Mouse (Mus musculus): ENCODE data around the gene Rab17.

Rab17 gene

DNA sequence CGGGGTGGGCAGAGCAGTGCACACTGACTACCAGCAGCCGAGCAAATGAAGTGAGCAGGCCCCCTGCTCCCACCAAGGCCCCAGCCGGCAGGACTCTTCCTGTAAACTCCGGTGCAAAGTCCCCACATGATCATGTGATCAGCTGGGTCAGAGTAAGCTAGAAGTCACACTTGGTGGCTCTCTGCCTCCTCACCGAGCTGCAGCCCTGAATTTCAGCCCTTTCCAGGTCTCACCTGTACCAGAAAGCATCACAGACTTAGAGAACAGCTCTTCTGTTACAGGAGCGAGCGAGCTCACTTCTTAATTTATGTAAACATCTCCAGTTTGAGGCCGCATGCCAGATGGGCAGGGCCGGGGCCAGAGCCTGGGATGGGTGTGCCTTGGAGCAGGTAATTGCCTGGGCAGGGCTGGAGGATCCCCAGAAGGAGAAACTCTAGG lies at the start of gene Rab17:
Gene Rab17 (minus strand): TSS at position 315 of the 438 bp plus-strand sequence.
- no peak for DNase-seq (ENCODE audit: low spot score)

DNA sequence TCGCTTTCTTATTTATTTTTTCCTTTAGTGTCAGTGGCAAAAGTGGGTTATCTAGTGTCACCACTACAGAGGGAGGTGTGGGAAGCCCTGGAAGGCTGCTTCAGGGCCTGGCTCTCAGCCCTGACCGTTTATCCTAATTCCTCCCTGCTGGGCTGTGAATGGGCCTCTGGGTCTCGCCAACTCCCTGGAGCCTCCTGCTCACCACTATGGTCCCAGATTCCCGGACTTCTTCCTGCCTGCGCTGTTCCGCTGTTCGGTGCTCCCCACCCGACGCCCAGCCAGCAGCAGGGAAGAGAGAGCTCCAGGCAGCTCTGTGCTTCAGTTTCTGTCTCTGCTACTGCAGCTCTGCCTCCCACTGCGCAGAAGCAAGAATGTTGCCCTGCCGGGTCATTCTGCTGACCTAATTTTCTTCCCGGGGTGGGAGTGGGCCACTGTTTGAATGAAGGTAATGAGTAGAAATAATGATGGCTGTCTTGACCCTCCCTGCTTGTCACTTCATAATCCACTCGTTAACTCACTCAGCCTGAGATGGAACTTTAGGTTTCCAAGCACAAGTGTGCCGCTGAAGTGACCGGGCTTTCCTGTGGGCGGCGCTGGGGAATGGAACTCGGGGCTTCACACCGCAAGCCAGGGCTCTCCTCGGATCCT lies 47.8 kb upstream of the Rab17 start:
- no peak for DNase-seq (ENCODE audit: low spot score)

DNA sequence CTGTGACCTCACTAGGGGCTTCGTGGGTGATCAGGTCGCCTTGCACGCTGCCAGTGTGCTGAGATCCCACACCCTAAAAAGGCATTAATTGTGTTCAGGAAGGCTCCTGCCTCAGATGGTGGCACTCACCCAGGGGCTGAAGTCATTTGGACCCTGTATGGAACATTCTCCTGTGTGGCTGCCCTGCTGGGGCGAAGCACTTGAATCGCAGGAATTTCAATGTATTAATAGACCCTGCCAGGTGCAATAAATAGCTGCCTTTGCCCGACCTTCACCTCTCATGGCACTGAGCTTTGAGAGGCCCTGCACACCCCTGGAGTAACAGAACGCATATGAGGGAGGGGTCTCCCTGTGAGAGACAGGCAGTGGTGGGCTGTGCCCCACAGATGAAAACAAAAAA lies 46.1 kb upstream of the Rab17 start:
- no peak for DNase-seq (ENCODE audit: low spot score)

DNA sequence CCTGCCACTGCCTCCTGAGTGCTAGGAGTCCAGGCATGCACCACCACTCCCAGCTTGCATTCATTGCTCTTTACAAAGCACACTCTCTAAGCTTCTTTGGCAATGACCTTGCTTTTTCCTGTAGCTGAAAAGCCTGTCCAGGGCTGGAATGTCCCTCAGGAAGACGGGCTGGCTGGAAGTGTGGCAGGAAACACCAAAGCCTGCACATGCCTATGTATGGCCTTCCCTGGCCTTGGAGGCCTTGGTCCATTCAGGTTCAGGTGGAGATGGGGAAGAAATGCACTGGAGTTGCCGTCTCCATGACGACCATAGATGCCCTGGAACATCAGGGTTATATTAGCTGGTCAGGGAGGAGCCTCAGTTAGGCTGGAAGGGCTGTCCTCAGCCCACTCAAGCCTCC lies 44.3 kb upstream of the Rab17 start:
- DNase-seq (ENCODE audit: low spot score), result no peak

DNA sequence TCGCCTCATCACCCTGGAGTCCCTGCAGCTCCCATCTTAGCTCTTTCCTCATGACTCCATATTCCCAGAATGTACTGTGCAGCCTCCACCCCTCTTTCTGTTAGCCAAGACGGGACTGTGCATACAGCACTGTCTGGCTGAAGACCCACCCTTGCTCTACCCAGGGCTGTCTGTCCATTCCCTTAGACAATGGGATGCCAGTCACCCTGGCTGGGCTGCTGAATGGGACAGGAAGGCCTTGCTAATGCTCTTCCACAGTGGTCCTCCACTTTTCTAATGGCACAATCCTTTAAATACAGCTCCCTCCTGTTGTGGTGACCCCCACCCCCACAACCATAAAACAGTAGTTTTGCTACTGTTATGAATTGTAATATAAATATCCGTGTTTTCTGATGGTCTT lies 41.9 kb upstream of the Rab17 start:
- DNase-seq (ENCODE audit: low spot score), result no peak

DNA sequence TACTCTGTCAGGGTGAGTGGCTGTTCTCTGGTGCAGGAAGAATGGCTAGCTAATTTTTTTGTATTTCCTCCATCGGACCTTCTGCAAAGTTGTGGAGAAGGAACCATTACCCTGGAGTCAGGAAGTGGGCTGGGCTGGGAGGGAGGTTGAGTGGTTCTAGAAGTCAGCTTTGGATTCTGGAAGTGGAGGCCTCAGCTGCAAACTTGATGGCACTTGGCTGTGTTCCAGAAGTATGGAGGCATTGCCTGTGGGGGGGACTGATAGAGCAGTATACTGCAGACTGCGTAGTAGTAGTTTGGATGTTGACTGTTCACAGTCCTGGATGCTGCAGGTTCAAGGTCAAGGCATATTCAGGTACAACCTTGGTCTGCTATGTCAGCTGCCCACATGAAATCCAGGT lies 41.3 kb upstream of the Rab17 start:
- DNase-seq (ENCODE audit: low spot score), result no peak

DNA sequence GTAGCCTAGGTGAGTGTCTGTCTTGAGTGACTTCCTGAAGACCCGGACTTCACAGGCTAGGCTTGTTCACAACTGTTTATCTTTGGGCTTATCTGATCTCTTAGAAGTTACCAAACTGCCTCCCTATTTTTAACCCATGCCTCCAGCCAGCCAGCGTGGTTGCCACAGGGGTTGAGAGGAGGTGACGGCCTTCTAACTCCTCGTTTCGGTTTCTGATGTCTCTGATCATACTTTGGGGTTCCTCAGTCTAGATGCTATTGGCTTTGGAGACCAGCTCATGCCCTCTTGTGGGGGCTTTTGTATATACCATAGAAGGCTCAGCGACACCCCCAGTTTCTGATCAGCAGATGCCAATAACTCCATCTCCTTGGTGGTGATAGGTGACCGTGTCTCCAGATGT lies 40.8 kb upstream of the Rab17 start:
- DNase-seq (ENCODE audit: low spot score), result no peak

DNA sequence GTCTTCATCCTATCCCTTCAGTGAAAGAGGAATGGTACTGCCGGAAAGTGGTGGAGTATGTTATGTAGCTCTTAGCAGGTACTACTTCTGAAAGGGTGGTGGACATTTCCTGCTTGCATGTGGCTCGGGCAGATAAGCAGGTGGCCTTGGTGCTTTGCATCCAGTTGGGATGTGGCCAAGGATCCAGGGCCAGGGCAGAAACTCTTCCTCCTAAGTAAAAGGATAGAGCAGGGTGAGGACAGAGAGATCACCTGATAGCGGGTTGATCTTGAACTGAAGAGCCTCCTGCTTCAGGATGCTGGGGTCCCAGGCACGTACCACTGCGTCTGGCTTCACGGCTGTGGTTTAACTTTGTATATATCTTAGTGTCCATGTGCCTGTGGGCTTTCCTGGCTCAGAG lies 39.8 kb upstream of the Rab17 start:
- DNase-seq (ENCODE audit: low spot score), result no peak

DNA sequence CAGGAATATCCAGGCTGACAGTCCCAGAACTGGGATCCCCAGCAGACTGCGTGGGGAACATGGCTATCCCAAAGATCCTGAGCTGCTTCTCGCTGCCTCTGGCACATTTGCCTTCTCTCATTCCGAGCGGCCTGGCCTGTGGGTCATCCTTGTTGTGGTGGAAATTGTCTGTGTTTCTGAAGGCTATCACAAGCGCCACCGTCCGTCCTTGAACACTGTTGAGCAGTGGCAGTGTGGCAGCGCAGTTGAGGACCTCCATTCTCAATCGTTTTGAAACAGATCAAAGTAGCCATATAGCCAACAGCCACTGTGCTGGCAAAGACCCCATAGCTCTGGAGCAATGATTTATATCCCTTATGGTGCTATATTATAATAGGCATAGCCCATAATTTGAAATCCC lies 39.3 kb upstream of the Rab17 start:
- DNase-seq (ENCODE audit: low spot score), result no peak

DNA sequence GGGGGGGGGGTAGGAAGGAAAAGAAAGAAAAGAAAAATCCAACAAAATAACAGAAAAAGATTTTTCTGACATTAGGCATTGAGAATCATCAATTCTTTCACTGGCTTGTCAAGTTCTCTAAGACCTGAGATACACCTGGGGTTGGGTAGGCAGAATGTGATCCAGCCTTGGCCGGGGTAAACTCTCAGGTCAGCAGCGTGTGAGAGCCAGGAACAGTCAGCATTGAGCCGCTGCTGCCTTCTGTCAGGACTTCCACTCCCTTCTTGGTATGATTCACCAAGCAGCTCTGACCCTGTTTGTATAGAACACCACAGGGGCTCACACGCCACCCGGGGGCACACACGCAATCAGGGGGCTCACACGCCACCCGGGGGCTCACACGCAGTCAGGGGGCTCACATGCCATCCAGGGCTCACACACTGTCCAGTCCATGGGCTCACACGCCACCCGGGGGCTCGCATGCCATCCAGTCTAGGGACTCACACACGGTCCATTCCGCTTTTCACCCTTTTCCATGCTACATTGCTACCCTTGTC lies 38.8 kb upstream of the Rab17 start:
- DNase-seq (ENCODE audit: low spot score), result no peak

DNA sequence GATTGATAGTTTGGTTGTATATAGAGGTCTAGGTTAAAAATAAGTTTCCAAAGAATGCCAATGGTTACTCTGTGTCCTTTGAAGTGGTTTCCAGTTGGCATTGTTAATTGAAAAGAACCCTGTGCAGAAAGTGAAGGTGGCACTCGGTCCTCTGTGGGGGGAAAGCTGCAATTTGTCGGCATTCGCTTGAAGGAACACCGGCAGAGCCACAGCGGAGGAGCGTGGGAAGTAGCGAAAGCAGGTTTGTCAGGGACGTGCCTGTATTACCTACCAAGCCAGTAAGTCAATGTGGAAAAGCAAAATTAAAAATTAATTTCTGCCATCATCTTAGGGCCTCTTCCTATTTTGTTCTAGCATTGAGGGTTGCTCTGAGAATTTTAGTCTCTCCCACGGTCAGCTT lies 37.2 kb upstream of the Rab17 start:
- DNase-seq (ENCODE audit: low spot score), result no peak

DNA sequence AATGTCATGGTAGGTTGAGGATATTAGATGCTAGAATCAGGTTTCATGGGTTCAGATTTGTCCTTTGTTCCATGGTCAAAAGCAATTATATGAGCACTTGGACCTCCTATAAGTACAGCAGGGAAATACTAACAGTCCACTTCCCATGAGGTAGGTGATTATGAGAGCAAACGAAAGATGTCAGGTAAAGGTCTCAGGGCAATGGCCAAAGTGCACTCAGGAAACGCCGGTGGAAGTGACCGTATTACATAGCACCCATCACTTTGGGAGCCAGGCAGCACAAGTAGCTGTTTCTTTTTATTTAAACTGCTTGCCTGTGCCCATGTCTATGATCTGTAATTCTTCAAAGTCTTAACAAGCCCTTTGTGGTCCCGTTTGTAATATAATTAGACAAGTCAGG lies 36.6 kb upstream of the Rab17 start:
- no peak for DNase-seq (ENCODE audit: low spot score)

DNA sequence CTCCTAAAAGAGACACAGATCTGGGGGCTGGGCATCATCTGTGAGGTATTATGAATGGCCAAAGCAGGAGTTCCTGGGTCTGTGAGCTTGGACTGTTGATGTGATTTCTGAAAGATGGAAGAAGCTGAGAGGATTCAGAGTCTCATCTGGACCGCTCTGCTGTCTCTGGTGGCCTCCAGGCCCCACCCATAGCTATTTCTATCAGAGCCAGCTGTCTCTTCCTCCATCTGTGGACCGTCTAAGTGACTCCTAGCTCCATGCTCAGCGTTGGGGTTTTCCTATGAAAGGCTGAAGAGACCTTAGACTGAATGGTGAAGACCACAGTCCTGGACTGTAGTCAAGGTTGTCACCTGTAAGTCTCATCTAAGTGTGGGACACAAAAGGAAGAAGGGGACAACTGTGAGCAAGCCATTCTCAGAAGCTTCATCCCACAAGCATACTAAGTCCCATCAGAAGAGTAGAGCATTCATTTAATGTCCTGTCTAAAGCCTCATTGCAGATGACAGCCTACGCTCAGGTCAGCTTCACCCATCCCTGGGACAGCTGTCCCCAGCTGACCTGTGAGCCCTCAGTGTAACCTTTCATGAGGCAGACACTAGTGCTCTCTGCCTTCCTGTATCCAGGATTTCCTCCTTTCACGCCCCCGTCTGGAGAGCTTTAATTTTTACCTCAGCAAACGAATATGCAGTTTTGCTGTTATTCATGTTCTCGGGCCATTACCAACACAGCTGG lies 34.2 kb upstream of the Rab17 start:
- DNase-seq (ENCODE audit: low spot score), result no peak

DNA sequence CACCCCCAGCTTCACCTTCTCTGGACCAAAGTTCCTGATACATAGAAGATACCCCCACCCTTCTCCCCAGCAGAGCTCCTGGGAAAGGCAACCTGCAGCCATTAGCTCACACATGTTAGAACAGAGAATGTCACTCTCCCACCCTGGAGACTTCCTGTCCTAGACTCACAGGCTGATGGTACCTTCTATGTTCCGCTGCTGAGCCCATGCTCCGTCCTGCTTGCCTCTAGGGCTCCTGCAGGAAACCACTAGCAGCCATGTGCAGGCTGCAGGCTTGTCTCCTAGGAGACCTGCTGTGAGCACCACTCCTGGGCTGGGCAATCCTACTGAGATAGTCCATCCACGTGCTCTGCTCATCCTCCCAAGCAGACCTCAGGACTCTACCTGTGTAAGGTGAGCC lies 33.2 kb upstream of the Rab17 start:
- no peak for DNase-seq (ENCODE audit: low spot score)

DNA sequence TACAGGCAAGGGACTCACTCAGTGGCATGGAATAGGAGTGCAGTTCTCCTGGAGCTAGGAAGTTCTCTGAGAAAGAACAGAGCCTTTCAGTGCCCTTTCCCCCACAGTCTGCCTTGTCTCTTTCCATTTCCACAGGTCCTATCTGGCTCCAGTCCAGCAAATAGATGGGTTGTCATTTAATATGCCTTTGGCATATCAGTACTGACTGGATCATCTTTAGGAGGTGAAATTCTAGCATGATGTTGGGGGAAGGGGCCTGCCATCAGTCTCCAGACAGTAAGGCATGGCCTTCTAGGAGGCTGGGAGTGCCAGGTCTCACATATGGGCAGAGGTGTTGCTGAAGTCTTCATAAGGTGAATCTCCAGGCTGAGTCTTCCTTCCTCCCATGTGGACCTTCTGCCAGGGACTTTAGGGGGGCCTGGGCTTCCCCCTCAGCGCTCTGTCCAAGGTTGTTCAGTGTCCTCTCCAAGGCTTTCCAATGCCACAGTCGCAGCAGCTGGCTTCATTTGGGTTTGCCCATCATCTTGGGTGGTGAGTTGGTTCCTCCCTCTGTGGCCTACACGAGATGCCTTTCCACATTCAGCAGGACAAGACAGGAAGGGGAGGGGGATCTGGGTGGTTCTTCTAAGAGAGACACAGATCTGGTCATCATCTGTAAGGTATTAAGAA lies 32.5 kb upstream of the Rab17 start:
- DNase-seq (ENCODE audit: low spot score), result no peak

DNA sequence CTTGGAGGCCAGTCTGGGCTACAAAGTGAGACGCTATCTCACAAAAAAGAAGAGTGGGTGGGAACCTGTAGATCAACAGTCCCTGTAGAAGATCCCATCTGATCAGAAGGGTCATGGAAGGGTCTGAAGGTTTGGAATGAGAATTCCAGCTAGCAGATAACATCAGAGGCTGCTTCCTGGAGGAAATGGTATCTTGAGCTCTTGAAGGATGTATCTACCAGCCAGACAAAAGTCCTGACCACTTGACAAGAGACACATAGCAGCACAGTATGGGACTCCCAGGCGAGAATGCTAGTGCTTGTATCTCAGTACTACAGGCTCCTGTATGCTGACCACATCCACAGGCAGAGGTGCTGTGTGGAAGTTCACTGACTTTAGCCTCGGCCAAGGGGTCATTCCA lies 31.6 kb upstream of the Rab17 start:
- DNase-seq (ENCODE audit: low spot score), result no peak

DNA sequence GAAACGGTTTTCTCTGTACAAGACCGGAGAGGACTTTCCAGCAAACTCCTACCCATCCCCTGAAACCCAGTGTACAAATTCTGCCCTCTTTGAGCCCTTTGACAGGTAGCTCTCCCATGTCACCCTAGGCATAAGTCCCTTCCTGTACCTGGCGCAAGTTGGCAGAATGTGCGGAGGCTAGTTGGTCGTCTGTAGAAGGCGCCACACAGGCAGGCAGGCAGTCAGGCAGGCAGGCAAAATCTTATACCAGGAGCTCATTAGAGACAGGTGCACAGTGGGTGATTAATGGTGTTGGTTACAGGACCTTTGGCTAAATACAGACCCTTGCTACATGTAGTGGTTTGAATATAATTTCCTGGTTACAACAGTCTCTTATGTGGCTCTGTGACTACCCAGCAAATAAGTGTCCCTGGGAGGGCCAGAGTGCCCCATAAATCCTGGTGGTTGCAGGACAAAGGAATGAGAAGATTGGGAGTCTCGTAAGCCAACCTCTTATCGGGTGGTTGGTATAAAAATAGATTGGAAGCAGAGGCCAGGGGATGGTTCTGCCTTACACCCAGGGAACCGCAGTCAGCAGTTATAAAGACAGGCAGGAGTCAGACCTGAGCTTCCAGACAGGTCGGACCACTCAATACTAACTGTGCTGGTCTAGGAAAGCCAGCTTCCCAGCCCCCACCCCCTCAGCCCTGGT lies 30.6 kb upstream of the Rab17 start:
- DNase-seq (ENCODE audit: low spot score), result no peak

DNA sequence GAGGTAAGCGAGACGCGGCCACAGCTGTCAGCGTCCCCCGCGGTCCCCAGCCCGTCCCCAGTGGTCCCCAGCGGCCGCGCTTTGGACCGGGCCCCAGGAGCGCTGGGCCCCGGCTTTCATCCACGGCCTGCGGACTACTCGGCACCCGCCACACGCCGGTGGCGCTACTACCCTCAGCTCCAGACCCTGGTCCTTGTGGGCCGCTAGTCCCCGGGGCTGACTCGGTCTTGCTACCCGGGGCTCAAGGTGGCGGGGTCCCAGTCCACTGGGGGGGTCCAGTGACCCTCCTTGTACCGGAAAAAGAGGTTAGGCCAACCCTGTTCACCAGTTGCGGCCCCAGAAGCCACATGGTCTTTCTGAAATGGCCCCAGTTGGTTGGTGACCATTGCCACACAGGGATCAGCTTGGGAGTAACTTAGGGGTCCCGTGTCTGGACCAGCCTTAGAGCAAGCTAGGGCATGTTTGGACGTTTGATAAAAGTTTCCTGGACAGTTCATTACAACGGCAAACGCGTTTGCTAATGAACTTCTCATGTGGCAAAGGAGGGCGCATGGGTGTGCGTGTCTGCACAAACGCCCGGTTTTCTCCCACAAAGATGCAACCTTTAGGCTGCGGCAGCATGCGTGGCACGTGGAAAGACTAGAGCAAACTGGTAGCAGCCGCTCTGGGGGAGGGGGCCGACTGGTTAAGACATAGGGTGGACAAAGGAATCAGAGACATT lies 29.6 kb upstream of the Rab17 start:
- no peak for DNase-seq (ENCODE audit: low spot score)

DNA sequence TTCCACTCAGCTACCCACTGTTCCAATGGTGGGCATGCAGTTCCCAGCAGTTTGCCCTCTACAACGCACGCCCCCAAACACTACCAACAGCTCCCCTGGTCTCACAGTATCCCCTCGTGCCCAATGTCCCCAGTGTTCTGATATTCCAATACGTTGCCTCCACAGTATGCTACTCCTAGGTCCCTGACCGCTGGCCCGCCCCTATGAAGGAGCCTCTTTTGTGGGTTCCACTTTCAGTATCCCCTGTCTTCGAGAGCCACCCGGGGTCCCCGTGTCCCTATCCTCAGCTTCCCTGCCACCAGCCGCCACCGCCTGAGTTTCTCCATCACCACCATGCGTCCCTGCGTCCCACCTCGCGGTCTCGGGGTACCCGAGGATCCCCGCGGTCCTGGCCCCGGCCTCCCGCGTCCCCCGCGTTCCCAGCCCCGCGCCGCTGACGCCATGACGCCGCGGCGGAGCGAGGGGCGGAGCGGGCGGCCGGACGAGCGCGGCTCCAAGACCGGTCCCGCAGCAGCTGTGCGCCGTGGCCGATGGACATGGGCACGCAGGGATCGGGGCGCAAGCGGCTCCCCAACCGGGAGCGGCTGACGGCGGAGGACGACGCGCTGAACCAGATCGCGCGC lies 28.9 kb upstream of the Rab17 start, which contains the start of gene Lrrfip1:
Gene Lrrfip1 (plus strand): TSS at position 470 of the 623 bp plus-strand sequence.
- no peak for DNase-seq (ENCODE audit: low spot score)

DNA sequence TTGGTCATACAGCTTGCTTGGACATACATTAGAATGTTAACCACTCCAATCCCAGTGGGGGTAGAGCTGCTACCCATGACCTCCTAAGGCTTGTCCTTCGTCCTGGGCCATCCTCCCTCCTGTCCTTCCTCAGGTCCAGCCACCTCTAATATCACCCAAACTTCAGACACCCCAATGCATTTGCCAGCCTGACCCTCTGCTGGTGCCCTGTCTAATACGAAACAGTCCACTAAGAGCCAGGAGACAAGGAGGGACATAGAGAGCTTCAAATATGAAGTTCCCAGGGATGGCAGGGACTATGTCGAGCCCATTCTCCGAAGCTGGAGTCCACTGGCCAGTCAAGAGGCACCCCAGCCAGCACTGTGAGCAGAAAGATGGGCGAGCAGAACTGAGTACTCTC lies 28.2 kb upstream of the Rab17 start:
- DNase-seq (ENCODE audit: low spot score), result no peak

DNA sequence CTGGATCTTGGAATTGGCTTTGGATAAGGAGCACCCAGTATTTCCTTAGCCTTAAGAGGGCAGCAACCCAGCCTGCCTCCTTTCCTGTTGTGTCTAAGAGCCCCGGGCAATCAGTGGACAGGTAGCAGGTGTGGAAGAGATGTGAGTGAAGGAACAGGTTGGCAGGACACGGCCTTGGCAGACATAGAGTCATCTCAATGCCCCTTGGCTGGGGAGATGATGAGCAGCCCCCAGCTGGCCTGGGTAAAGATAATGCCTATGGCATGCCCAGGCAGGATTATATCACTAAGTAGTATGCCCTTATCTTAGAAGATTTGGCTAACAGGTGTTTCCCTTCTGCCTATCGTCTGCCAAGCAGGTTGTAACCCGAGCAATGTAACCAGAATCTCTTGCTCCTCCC lies 27.7 kb upstream of the Rab17 start:
- DNase-seq (ENCODE audit: low spot score), result no peak
